Mouse (Mus musculus): ENCODE results near the gene Dynlt1b.
"Not testable (repeated sequence)": the region's sequence is repeated elsewhere in the genome, so short reads cannot be mapped to it uniquely, and the experiment has no call there.

- not testable (repeated sequence) for TF ChIP-seq CTCF (IDR thresholded peaks at IDR 0.05; ENCODE audit: control insufficient read depth, insufficient read depth, insufficient read length); CEBPB (IDR thresholded peaks at IDR 0.05; ENCODE audit: low read depth); MAX (IDR thresholded peaks at IDR 0.05); USF1 (IDR thresholded peaks at IDR 0.05; ENCODE audit: low read depth); MYOD1 (IDR thresholded peaks at IDR 0.05; ENCODE audit: control insufficient read depth, insufficient read length, low read depth); MYOG (IDR thresholded peaks at IDR 0.05; ENCODE audit: control insufficient read depth, extremely low read depth, insufficient read length)
Measured at GRCm38 (mm10) chr17:6461083-6461595, 31.2 kb downstream of the Dynlt1b start.
